Mouse (Mus musculus) heart, adult 2 months (tissue): ENCODE data around the gene Pole2.

ENCODE experiments used
- CTCF ChIP-seq: fragments of 200-600 bp; IDR thresholded peaks from 2 replicates; pipeline ENCODE4 v1.8.1; 2022; ENCODE audit warnings: antibody characterized with exemption, mild to moderate bottlenecking, moderate library complexity
- POLR2A ChIP-seq: fragments of 200-500 bp; IDR thresholded peaks from 2 replicates; pipeline ENCODE4 v1.6.1; 2011; ENCODE audit warnings: mild to moderate bottlenecking, low read depth, low read length, control low read depth; ENCODE audit not compliant: insufficient read depth

DNA sequence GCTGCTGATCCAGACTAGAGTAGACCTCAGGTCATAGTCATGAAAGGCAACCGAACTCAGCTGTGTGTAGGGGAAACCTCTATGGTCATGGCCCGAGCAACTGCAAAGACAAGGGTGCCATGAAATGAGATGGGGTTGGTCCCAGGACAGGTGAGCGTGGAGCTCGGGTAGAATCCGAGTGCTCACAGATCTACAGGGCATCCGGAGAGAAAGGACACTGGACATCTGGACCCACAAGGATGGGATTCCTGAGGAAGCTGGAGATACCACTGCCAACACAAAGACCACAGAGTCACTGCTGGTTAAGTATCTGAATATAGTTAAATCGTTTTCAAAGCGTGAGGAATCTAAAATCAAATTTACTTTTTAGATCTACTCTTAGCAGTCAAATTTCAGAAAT is 20.6 kb downstream of the Pole2 start:
- no peak for TF ChIP-seq POLR2A
- no peak for TF ChIP-seq CTCF
